Mouse (Mus musculus): ENCODE data around the gene Olfr1387.

DNA sequence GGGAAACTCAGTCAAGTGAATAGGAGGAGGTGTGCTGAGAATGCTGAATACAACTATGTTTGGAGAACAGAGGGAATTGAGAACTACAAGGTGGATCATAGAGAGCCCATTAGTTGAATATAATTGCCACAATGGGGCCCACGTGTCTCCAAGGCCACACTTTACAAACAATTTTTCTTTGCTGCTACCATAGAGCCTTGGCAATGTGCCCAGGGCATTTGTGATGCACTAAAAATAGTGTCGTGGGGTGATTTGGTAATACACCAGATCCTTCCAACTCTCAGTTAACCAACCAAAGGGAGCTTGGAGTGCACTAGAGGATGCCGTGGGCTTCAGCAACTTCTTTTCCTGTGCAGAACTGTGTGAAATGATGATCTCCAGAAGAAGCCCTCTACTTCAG, 18.7 kb upstream of the Olfr1387 start, which contains the start of gene Olfr1388:
- TF ChIP-seq POLR2A (IDR thresholded peaks at IDR 0.05; ENCODE audit: borderline replicate concordance, extremely low read depth, low read depth, low read length) (no peak), CTCF (IDR thresholded peaks at IDR 0.05; ENCODE audit: insufficient read depth, low read length) (no peak)

Data from lung, adult 2 months (tissue).